Mouse (Mus musculus) limb, embryonic 10.5 days (tissue): ENCODE results near the gene Rrbp1. TPM values are rescaled to one million over a fixed set of nuclear protein-coding genes. Genes with fewer than 3 reads are reported as not detected.

Experiments
- DNase-seq: peaks from one replicate; pipeline ENCODE4 v3.0.0-alpha.2; 2017; ENCODE audit warnings: low spot score
- H3K27ac ChIP-seq: fragments of 300-500 bp; sonication (generic); 2 replicates; pipeline ENCODE4 v1.5.1; 2016; ENCODE audit warnings: mild to moderate bottlenecking
- H3K27me3 ChIP-seq: fragments of 300-500 bp; sonication (generic); 2 replicates; pipeline ENCODE4 v1.6.1; 2016; ENCODE audit warnings: low read depth, mild to moderate bottlenecking; ENCODE audit not compliant: poor library complexity, severe bottlenecking
- H3K36me3 ChIP-seq: fragments of 300-500 bp; sonication (generic); 2 replicates; pipeline ENCODE4 v1.6.1; 2016; ENCODE audit warnings: mild to moderate bottlenecking, moderate library complexity
- H3K4me1 ChIP-seq: fragments of 300-500 bp; sonication (generic); 2 replicates; pipeline ENCODE4 v1.6.1; 2016
- H3K4me3 ChIP-seq: fragments of 300-500 bp; sonication (generic); 2 replicates; pipeline ENCODE4 v1.5.1; 2016; ENCODE audit warnings: mild to moderate bottlenecking, moderate library complexity
- H3K9me3 ChIP-seq: fragments of 300-500 bp; sonication (generic); replicated peaks from 2 replicates; pipeline ENCODE4 v1.6.1; 2016; ENCODE audit warnings: mild to moderate bottlenecking
- WGBS: fragments of 180-500 bp; shearing (Covaris S2); methylation state at CpG from one replicate; pipeline ENCODE4 v1.1.7; 2016; 5-methylcytosine and 5-hydroxymethylcytosine counted together
- polyA plus RNA-seq: library from polyadenylated mRNA; unstranded; fragments of >200 nt; fragmentation: Nextera tagmentation; extraction: Ambion mirVana; gene quantifications from 2 replicates; pipeline ENCODE4 v1.2.1, GENCODE M21; 2016

The Rrbp1 gene
- polyA plus RNA-seq, 1 experiment from 2014 or later = 63.9 TPM

DNA sequence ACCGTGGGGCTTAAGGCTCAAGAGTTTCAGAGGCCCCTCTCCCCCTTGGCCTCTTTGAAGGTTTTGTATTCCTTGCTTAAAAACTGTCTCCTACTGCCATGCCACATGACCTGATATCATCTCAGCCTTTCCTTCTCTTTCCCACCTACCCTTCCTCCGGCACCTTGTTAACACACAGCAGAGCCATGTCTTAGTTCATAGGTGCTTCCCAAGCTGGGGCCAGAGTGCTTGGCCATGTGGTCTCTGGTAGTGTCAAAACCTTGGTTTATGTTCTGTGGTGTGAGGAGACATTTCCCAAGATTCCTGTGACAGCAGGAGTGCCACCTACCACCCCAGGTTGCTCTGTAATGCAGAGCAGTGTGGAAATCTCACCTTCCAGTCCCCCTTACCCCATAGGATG is 64.7 kb downstream of the Rrbp1 start:
- DNase-seq = no peak
- Histone ChIP-seq H3K27ac (no peak overlapping the region), H3K27me3 (no peaks in the 10 kb centered on the region), H3K9me3 (no peaks in the 10 kb centered on the region), H3K36me3 (peaks cover 96% of the 10 kb centered on the region), H3K4me1 (no peaks in the 10 kb centered on the region), H3K4me3 (no peak overlapping the region)
- WGBS = 83% methylated on average over 2 of the region's 2 CpGs

DNA sequence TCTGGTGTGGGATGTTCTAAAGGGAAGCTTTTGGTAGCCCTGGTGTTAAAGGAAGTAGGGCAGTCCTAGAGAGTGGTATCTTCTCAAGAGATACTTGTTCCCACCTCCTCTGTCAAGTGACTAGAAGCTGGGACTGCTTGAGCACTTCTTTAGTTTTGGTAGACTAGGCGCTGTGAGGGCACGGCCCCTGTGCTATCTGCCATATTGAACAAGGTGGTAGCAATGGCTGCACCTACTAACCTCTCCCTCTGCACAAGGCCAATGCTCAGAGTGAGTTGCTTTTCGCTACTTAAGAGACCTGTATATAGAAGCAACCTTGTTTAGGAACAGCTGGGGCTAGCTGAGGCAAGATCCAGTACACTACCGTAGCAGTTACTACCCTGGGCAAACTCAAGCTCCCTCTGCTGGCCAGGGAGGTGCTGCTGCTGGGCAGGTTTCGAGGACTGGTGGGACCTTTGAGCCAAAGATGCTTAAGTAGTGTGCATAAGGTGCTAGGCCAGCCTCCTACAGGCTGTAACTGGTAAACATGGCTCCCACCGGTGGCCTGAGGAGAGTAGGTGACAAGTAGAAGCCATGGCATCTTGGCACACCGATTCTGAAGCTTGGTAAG is 65.5 kb downstream of the Rrbp1 start:
- Histone ChIP-seq H3K4me1 (no peaks in the 10 kb centered on the region), H3K36me3 (peaks cover 96% of the 10 kb centered on the region), H3K27ac (no peak overlapping the region), H3K9me3 (no peaks in the 10 kb centered on the region), H3K4me3 (no peak overlapping the region), H3K27me3 (no peaks in the 10 kb centered on the region)
- DNase-seq = no peak
- WGBS = 87% methylated on average over 7 of the region's 7 CpGs

DNA sequence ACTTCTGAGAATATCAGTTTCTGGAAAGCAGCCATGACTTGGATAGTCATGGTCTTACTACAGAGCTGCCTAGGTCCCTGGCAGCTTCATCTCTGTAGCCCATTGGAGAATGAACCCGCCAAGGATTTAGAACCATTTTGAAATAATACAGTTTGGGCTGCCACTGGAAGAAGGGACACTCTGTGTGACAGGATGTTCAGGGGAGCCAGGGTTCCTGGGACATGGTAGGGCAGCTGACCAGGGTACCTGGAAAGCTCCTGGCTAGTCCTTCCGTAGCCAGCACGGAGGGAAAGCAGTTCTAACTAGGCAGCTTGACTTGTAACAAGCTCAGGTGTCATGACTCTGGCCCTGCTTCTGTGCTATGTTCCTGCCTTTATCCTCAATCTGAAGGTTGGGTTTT is 66.3 kb downstream of the Rrbp1 start:
- Histone ChIP-seq H3K27me3 (no peaks in the 10 kb centered on the region), H3K9me3 (no peaks in the 10 kb centered on the region), H3K36me3 (peaks cover 96% of the 10 kb centered on the region), H3K4me3 (no peak overlapping the region), H3K27ac (no peak overlapping the region), H3K4me1 (no peaks in the 10 kb centered on the region)
- no peak for DNase-seq
- WGBS = 93% methylated on average over 3 of the region's 3 CpGs

DNA sequence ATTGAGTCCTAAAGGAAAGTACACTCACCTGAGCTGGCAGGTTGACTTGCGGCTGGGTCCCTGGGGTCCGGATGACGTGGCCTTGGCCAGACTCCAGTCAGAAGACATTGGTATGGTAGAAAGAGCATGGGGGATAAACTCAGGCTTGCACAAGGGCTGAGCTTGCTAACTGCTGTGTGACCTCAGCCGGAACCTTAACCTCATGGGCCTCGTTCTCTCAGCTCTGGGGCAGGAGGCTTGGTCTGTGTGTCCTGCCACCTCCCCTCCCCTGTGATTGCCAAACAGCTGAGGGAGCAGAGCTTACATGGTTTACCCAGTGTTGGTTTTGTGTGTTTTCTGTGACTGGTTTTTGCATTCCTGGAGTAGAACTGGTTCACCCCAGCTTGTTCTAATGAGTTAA is 70.7 kb downstream of the Rrbp1 start:
- 92% methylated on average over 5 of the region's 5 CpGs for WGBS
- Histone ChIP-seq H3K9me3 (no peaks in the 10 kb centered on the region), H3K36me3 (peaks cover 70% of the 10 kb centered on the region), H3K4me3 (no peak overlapping the region), H3K4me1 (no peaks in the 10 kb centered on the region), H3K27me3 (no peaks in the 10 kb centered on the region), H3K27ac (no peak overlapping the region)
- DNase-seq = no peak

DNA sequence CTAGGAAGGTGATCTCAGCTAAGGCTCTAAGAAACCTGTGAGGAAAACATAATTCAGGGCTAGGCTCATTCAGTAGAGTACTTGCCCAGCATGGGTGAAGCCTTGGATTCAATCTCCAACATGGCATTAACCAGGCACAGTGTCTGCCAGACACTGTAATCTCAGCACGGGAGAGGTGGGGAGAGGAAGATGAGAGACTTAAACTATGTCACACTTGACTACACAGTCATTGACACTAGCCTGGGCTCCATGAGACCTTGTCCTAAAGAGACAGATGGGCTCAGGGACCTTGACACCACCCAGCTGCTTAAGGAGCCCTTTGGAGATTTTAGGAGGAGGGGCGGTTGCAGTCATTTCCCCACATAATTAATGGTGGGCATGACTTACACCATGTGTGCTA is 73.2 kb downstream of the Rrbp1 start:
- Histone ChIP-seq H3K4me1 (no peaks in the 10 kb centered on the region), H3K36me3 (peaks cover 53% of the 10 kb centered on the region), H3K27me3 (no peaks in the 10 kb centered on the region), H3K27ac (no peak overlapping the region), H3K9me3 (no peaks in the 10 kb centered on the region), H3K4me3 (no peak overlapping the region)
- WGBS = 59% methylated on average over 2 of the region's 2 CpGs
- DNase-seq = no peak

DNA sequence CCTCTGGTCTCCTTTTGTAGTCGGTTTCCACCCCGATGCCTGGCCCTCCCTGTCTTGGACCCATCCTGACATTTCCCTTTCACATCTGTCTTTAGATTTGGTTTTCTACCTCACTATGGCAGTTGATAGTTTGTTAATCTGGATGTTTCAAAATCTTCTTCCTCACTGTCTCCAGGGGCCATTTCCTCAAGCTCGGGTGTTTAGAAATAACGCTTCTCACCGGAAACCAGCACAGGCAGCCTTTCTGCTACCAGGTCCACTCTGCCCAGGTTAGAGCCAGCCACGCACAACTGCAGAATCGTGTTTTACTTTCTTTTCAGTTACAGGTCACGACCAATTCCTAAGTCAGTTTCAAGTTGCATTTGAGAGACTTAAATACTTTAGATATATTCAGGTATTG is 76.6 kb downstream of the Rrbp1 start:
- WGBS = 95% methylated on average over 8 of the region's 8 CpGs
- Histone ChIP-seq H3K9me3 (no peaks in the 10 kb centered on the region), H3K27ac (no peak overlapping the region), H3K27me3 (no peaks in the 10 kb centered on the region), H3K36me3 (peaks cover 20% of the 10 kb centered on the region), H3K4me3 (no peak overlapping the region), H3K4me1 (no peaks in the 10 kb centered on the region)
- DNase-seq = no peak

DNA sequence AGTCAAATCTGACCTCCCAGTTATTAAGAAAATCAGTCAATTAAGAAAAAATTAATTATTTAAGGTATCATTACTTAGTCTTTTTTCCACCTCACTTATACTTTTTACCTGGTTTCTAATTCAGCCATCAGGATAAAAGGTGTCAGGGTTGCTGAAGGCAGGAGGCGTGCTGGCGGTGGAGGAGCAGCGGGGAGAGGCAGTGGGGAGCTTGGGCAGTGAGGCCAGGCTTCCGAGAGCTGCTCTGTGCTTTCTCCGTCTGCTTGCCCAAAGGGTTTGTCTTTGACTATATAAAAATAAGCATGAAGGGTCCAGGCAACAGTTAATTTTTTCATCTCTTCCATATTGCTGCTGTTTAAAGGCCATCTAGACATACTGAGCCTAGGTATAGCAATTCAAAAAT is 77.5 kb downstream of the Rrbp1 start:
- no peak overlapping the region for H3K4me3 ChIP-seq
- no peaks in the 10 kb centered on the region for H3K9me3 ChIP-seq
- DNase-seq = no peak
- H3K36me3 ChIP-seq = peaks cover 10% of the 10 kb centered on the region
- H3K27ac ChIP-seq = no peak overlapping the region
- 93% methylated on average over 5 of the region's 5 CpGs for WGBS
- H3K27me3 ChIP-seq = no peaks in the 10 kb centered on the region
- no peaks in the 10 kb centered on the region for H3K4me1 ChIP-seq

DNA sequence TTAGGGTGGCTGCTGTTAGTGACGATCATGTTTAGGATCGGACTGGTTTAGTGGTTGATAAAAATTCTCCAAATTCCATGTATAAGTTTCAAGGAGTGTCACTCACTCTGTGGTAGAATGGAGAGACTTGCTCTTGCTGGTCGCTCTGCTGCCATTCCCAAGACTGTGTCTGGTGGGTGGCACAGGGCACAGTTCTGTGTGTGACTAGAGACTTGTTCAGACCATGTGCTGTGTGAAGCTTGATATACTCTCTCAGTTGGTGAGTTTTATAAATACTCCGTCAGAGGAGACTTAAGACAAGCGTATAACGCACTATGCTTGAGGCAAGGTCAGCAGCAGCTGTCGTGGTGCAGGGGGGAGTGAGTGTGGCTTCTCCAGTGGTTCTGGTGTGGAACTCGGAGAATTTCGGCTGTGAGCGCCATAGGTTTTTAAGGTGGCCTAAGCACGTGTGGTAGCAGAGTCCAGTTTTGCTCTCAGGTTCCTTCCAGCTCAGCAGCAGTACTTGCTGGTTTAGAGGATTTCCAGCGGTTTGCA is 78.7 kb downstream of the Rrbp1 start:
- Histone ChIP-seq H3K36me3 (peaks cover 6% of the 10 kb centered on the region; the same call in 1 of the 2 replicates), H3K27ac (no peak overlapping the region), H3K4me1 (no peaks in the 10 kb centered on the region), H3K4me3 (no peak overlapping the region), H3K9me3 (no peaks in the 10 kb centered on the region), H3K27me3 (no peaks in the 10 kb centered on the region)
- 89% methylated on average over 12 of the region's 12 CpGs for WGBS
- DNase-seq = no peak

DNA sequence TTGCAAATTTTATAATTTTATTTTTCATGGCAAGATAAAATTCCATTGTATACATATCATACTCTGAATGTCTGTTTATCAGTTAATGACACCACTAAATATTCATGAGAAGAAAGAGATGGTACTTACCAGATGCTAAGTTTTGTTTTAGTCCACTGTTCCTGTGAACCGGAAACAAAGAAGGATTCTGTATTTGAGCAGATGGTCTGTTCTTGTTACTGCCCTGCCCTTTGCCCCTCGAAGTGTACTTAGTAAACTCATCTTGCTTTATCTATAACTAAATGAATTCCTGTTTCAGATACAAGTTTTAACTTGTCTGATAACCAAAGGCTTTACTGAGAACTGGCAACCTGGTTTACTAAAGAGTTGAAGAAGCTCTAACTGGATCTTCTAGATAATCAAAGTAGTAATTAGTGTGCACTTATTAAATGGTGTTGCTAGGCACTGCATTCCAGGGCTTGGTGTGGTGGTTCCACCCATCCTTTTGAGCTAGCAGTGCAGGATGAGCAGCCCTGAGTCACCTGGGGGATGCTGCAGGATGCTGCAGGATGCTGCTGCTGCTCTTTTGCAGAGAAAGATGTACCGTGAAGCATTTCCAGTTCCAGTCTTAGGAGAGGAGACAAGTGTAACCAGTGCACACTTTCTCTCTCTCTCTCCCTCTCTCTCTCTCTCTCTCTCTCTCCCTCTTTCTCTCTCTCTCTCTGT is 81.3 kb downstream of the Rrbp1 start:
- Histone ChIP-seq H3K27me3 (no peaks in the 10 kb centered on the region), H3K4me3 (no peak overlapping the region), H3K9me3 (no peaks in the 10 kb centered on the region), H3K4me1 (no peaks in the 10 kb centered on the region), H3K27ac (no peak overlapping the region), H3K36me3 (peaks cover 6% of the 10 kb centered on the region; the same call in 1 of the 2 replicates)
- WGBS = 75% methylated on average over 3 of the region's 3 CpGs
- no peak for DNase-seq

DNA sequence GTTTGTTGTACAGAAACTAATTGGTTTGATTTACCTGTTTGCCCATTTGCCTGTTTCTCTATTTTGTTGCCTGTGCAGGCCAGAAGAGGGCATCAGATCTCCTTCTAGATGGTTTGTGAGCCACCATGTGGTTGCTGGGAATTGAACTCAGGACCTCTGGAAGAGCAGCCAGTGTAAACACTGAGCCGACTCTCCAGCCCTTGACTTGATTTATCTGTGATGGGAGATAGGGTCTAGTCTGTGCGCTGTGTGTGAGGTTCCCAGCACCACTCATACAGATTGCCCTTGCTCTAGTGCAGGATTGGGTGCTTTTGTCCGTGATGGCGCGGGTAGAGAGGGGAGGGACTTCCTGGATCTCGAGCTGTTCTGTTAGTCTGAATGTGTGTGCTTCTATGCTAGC is 85.2 kb downstream of the Rrbp1 start:
- Histone ChIP-seq H3K27ac (no peak overlapping the region), H3K36me3 (no peaks in the 10 kb centered on the region), H3K4me3 (no peak overlapping the region), H3K27me3 (no peaks in the 10 kb centered on the region), H3K9me3 (no peaks in the 10 kb centered on the region), H3K4me1 (0 out of 2 replicates have a peak, but pooled peaks cover 3% of the 10 kb centered on the region)
- WGBS = 94% methylated on average over 6 of the region's 6 CpGs
- DNase-seq = no peak

DNA sequence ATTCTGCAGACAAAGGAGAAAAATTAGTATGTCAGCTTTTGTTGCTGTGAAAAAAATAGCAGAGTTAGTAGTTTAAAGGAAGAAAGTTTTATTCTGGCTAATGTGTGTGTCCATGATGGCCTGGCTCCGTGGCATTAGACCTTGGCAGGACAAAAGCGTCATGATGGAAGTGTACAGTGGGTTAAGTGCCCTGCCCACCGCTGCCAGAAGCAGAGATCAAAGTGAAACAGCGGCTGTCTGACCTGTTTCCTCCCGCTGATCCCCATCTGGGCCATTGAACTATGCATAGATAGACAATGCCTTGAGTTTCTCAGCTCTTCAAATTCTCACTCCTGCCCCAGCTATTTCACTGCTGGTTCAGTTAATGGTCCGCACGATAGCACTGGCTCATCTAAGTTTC is 87.0 kb downstream of the Rrbp1 start:
- H3K27me3 ChIP-seq = no peaks in the 10 kb centered on the region
- no peaks in the 10 kb centered on the region for H3K9me3 ChIP-seq
- H3K4me1 ChIP-seq = peaks cover 5% of the 10 kb centered on the region; the same call in 1 of the 2 replicates
- no peak overlapping the region for H3K4me3 ChIP-seq
- H3K27ac ChIP-seq = no peak overlapping the region
- DNase-seq = no peak
- H3K36me3 ChIP-seq = no peaks in the 10 kb centered on the region
- WGBS = 63% methylated on average over 7 of the region's 7 CpGs

DNA sequence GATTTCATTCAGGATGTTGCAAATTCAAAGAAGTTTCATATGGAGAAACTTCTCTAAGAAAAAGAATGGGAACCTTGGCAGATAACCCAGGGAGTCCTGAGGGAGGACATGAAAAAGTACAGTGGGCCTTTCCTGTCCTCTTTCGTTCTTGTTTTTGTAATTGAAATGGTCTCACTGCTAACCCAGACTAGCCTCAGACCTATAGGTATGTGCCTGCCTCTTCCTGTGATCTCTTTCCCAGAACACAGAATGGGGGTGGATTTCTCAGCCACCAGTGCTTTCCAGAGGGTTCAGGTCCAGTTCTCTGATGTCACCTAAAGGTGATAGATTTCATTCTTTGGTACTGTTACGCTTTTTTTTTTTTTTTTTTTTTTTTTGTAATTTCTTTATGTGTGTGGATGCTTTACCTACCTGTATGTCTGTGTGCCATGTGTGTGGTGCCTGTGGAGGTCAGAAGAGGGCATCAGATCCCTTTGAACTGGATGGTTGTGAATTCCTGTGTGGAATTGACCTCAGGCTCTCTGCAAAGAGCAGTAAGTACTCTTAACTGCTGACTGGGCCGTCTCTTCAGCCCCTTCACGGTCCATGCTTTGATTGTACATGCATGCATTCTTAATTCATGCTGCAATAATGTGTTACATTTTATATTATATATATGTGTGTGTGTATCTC is 92.1 kb downstream of the Rrbp1 start:
- Histone ChIP-seq H3K4me3 (no peak overlapping the region), H3K27ac (no peak overlapping the region), H3K9me3 (no peaks in the 10 kb centered on the region), H3K36me3 (no peaks in the 10 kb centered on the region), H3K27me3 (no peaks in the 10 kb centered on the region), H3K4me1 (peaks cover 27% of the 10 kb centered on the region)
- 42% methylated on average over 4 of the region's 4 CpGs for WGBS
- no peak for DNase-seq

DNA sequence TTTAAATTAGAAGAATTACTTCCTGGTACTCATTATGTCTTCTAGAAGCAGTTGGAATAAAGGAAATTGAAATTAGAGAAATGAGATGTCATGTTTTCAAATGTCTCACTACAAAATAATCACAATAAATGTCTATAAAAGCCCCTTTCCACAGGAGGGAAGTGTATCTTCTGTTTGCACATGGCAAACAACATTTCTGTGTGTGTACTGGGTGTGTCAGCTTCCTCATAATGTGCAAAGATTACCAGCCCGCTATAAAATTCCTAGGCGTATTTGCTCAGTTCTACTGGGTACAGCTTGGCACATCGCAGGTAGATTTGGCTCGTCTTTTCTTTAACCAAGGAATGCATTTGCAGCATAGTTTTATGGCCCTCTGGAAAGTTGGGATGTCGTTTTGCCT is 93.4 kb downstream of the Rrbp1 start:
- WGBS = 76% methylated on average over 5 of the region's 5 CpGs
- Histone ChIP-seq H3K27ac (no peak overlapping the region), H3K4me3 (no peak overlapping the region), H3K27me3 (no peaks in the 10 kb centered on the region), H3K4me1 (peaks cover 27% of the 10 kb centered on the region), H3K36me3 (no peaks in the 10 kb centered on the region), H3K9me3 (no peaks in the 10 kb centered on the region)
- no peak for DNase-seq
